Comparison of ENCODE assay signal across 24 mouse cellular contexts in the genomic region with DNA sequence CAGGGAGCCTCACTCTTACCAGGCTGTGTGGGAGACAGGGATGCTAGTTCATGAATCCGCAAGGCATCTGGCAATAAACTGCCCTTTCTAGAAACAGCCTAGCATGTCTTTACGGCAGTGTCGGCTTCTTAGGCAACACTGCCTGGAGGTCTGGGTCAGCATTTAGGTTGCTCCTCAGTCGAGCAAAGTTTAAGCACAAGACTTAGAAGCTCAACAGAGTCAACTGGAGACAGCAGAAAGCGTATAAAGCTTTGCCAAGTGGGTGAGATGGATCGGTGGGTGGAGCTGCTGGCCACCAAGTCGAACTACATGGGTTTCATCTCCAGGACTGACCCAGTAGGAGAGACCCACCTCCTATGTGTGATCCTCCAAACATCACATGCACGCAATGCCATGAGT.
DNase-seq lines count a peak whose midpoint lies in the region; ATAC-seq and TF ChIP-seq lines count a peak whose summit lies in the region.
"Had no signal": no experiment of that assay in that cellular context is flagged by ENCODE, and none has a peak within 500 bp of the region (broad histone marks: within the 10 kb centered on the region; RNA-seq: fewer than 3 reads in every experiment).

No protein-coding gene starts in this region.

- H3K4me1 ChIP-seq in kidney, embryonic 14.5 days (ENCODE audit: control insufficient read depth, insufficient read depth, low read length): peaks cover 23% of the 10 kb centered on the region
- peaks cover 52% of the 10 kb centered on the region for H3K4me1 ChIP-seq in liver, adult 2 months (ENCODE audit: control insufficient read depth, insufficient read depth, low read length)
- H3K4me1 ChIP-seq in liver, embryonic 11.5 days (replicated peaks; ENCODE audit: control insufficient read depth, insufficient read depth, low read length): peaks cover 10% of the 10 kb centered on the region

- 77% methylated on average over 8 of the region's 8 CpGs for WGBS in kidney, embryonic 14.5 days
- WGBS in liver, adult 2 months: 28% methylated on average over 8 of the region's 8 CpGs
- WGBS in liver, embryonic 11.5 days: 83% methylated on average over 8 of the region's 8 CpGs

- no peaks in the 10 kb centered on the region for H3K27me3 ChIP-seq in kidney, embryonic 14.5 days (ENCODE audit: control insufficient read depth, insufficient read depth, low read length)
- no peaks in the 10 kb centered on the region for H3K27me3 ChIP-seq in liver, adult 2 months (ENCODE audit: control insufficient read depth, insufficient read depth, low read length)
- no peaks in the 10 kb centered on the region for H3K27me3 ChIP-seq in liver, embryonic 11.5 days (replicated peaks; ENCODE audit: control insufficient read depth, insufficient read depth, low read length)
- H3K27me3 ChIP-seq: forebrain, embryonic 12.5 days; forebrain, embryonic 15.5 days; heart, embryonic 13.5 days had no signal

- H3K9ac ChIP-seq in kidney, embryonic 14.5 days (ENCODE audit: low read depth, low read length): no peak overlapping the region
- H3K9ac ChIP-seq in liver, adult 2 months (ENCODE audit: low read depth, low read length): no peak overlapping the region
- no peak overlapping the region for H3K9ac ChIP-seq in liver, embryonic 11.5 days (ENCODE audit: low read depth, low read length)
- H3K9ac ChIP-seq: forebrain, embryonic 12.5 days; forebrain, embryonic 15.5 days; heart, embryonic 13.5 days; hindbrain, embryonic 14.5 days had no signal

- no peak overlapping the region for H3K4me2 ChIP-seq in kidney, embryonic 14.5 days (replicated peaks; ENCODE audit: low read depth, low read length)
- no peak overlapping the region for H3K4me2 ChIP-seq in liver, embryonic 11.5 days
- H3K4me2 ChIP-seq: forebrain, embryonic 12.5 days; forebrain, embryonic 15.5 days; heart, embryonic 13.5 days; hindbrain, embryonic 14.5 days had no signal

- ATAC-seq in kidney, embryonic 14.5 days (ENCODE audit: low FRiP score, low TSS enrichment): no peak
- ATAC-seq in liver, embryonic 11.5 days (replicated peaks; ENCODE audit: low FRiP score): no peak
- ATAC-seq in activated CD4-positive, CD25-positive, alpha-beta regulatory T cell, adult 4 months: no peak
- ATAC-seq: CD4-positive, CD25-positive, alpha-beta regulatory T cell, adult 4 months; forebrain, embryonic 15.5 days; hindbrain, postnatal 0 days; inflammation-experienced regulatory T-cells, adult 6 months; intestine, embryonic 16.5 days had no signal

- H3K36me3 ChIP-seq in kidney, embryonic 14.5 days (ENCODE audit: control insufficient read depth, insufficient read depth, low read length): peaks cover 18% of the 10 kb centered on the region
- no peaks in the 10 kb centered on the region for H3K36me3 ChIP-seq in liver, adult 2 months (ENCODE audit: control insufficient read depth, insufficient read depth, low read length)
- no peaks in the 10 kb centered on the region; the same call in 1 of the 2 replicates for H3K36me3 ChIP-seq in liver, embryonic 11.5 days (ENCODE audit: control insufficient read depth, insufficient read depth, low read length)
- H3K36me3 ChIP-seq: forebrain, embryonic 12.5 days; forebrain, embryonic 15.5 days had no signal

- DNase-seq in kidney, adult 8-10 months: no peak
- DNase-seq in liver, adult 2 months (ENCODE audit: extremely low read depth, low read depth, low spot score): peak; percentile 71
- DNase-seq in liver, embryonic 11.5 days (ENCODE audit: low spot score): no peak
- peak; percentile 100 for DNase-seq in fat pad, adult 2 months (ENCODE audit: extremely low read depth, low read depth, low spot score)
- no peak for DNase-seq in testis, postnatal 10 days (ENCODE audit: low spot score)
- DNase-seq: adrenal gland, postnatal 25 days; cerebellum, adult 18-20 months; cerebellum, adult 9-10 months; cerebellum, postnatal 14 days; gastrocnemius, postnatal 14 days; heart, adult 2 months; heart, postnatal 14 days; heart, postnatal 4 days had no signal

- H3K79me2 ChIP-seq in liver, adult 2 months (ENCODE audit: control insufficient read depth, insufficient read depth, low read length): no peaks in the 10 kb centered on the region

- H3K4me3 ChIP-seq in kidney, embryonic 14.5 days (ENCODE audit: low read length): no peak overlapping the region
- H3K4me3 ChIP-seq in liver, adult 2 months (ENCODE audit: insufficient read depth, low read depth, low read length): no peak overlapping the region
- no peak overlapping the region for H3K4me3 ChIP-seq in liver, embryonic 11.5 days (ENCODE audit: low read depth, low read length)
- H3K4me3 ChIP-seq: forebrain, embryonic 12.5 days; forebrain, embryonic 15.5 days; heart, adult 2 months; heart, embryonic 10.5 days; heart, embryonic 13.5 days had no signal

- peak overlapping the region; percentile 42; the same call in 1 of the 2 replicates for H3K27ac ChIP-seq in kidney, embryonic 14.5 days (ENCODE audit: low read depth, low read length)
- peak overlapping the region; percentile 24 for H3K27ac ChIP-seq in liver, adult 2 months (replicated peaks; ENCODE audit: insufficient read depth, low read depth, low read length)
- H3K27ac ChIP-seq in liver, embryonic 11.5 days (ENCODE audit: low read depth, low read length): no peak overlapping the region
- H3K27ac ChIP-seq: forebrain, embryonic 12.5 days; forebrain, embryonic 15.5 days; heart, adult 2 months; heart, embryonic 10.5 days; heart, embryonic 13.5 days; hindbrain, embryonic 14.5 days; hindbrain, postnatal 0 days had no signal

- TF ChIP-seq CTCF in liver, adult 2 months (IDR thresholded peaks at IDR 0.05; ENCODE audit: low read depth, low read length): no peak

- no peaks in the 10 kb centered on the region for H3K9me3 ChIP-seq in kidney, embryonic 14.5 days (ENCODE audit: control insufficient read depth, low read length)
- no peaks in the 10 kb centered on the region for H3K9me3 ChIP-seq in liver, embryonic 11.5 days (ENCODE audit: control insufficient read depth, low read length)
- H3K9me3 ChIP-seq: forebrain, embryonic 12.5 days; forebrain, embryonic 15.5 days; heart, embryonic 10.5 days; heart, embryonic 13.5 days had no signal

- TF ChIP-seq POLR2A in liver, adult 2 months (IDR thresholded peaks at IDR 0.05; ENCODE audit: extremely low read depth, insufficient read depth, low read length): no peak

Comparison
In these comparisons a context has a peak if more than half of its experiments do, and no peak if none do; other contexts are left out.
1. DNase-seq: peak in liver, adult 2 months (single experiment) and fat pad, adult 2 months (single experiment); none in kidney, adult 8-10 months (0 of 2), liver, embryonic 11.5 days (single experiment) and testis, postnatal 10 days (single experiment).